Mouse (Mus musculus) neural tube, embryonic 10.5 days (tissue): ENCODE measurements around the gene Ero1lb.
A peak's percentile ranks its signal among the peaks of the same experiment; 100 is the strongest.

Experiments used
- DNase-seq: peaks from one replicate; pipeline ENCODE4 v3.0.0-alpha.2; 2017; ENCODE audit warnings: low spot score; ENCODE audit errors: extremely low spot score

Gene Ero1lb

GRCm38 (mm10) chr13:12565621-12566390 lies at the start of gene Ero1lb:
TSS of gene Ero1lb (plus strand) at chr13:12565874.
- peak; percentile 97 for DNase-seq

DNA sequence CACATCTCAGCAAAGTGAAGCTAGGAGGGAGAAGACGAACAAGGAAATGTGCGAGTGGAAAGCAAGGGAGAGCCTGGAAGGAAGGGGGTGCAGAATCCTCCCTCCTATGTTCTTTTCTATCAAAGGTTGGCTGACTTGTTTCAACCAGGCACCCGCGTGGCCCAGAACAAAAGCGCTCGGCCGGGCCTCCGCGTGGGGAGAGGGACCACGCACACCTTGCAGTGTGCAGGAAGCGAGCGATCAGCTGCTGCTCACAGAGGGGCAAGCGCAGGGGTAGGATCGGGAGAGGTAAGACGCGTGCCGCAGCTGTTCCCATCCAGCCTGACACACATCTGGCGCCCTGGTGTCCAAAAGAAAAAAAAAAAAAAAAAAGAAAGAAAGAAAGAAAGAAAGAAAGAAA lies 46.3 kb upstream of the Ero1lb start:
- DNase-seq, result peak; percentile 38

DNA sequence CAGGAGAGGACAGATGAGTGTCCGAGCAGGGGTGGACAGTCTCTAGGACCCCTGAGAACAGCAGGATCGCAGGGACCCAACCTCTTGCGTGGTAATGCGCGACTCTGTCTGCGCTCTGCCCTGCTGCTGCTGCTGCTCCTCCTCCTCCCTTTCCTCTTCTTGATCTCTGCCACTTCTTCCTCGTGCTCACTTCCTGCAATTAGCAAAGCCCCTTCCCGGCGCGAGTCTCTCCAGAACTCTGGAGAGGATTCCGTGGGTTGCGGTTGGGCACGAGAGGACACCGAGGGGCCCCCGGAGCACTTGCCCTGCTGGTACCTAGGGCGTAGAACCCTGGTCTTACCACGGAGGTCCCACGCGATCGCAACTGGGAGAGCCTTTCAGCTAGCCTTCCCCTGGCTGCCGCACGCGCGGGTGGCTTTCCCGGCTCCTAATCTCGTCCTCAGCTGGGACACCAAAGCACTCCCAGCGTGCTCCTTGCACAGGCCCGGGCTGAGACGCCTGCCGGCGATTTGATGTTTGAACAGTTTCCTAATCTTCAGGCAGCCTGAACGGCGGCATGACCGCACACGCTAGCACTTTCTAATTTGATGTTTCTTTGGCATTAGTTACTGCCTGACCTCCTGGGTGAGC lies 45.6 kb upstream of the Ero1lb start, which contains the start of gene Edaradd:
Edaradd (minus strand) TSS at position 484 of the 630 bp plus-strand sequence.
- DNase-seq, result peak; percentile 77

GRCm38 (mm10) chr13:12522346-12522745 lies 43.3 kb upstream of the Ero1lb start:
- DNase-seq, result no peak

DNA sequence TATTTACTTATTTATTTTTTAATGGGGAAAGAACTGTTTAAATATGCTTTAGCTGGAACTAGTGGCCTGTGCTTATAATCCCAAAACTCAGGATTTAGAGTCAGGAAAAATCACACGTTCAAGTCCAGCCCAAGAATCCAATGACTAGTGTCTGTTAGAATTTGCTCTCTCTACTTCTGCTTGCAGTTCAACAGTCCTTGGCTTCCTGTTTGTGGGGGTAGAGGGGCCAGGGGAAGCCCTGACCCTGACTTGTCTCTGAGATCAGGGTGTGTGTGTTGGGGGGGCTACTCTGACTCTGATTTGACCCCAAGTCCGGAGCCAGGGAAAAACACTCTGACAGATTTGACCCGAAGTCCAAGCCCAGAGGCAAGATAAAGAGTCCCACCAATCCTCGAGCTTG lies 40.0 kb upstream of the Ero1lb start:
- no peak for DNase-seq

GRCm38 (mm10) chr13:12534628-12535027 lies 31.0 kb upstream of the Ero1lb start:
- DNase-seq, result no peak

- DNase-seq, result no peak
These were observed 27.7 kb upstream of the Ero1lb start for GRCm38 (mm10) chr13:12537971-12538370.

GRCm38 (mm10) chr13:12539716-12540115 lies 26.0 kb upstream of the Ero1lb start:
- no peak for DNase-seq

DNA sequence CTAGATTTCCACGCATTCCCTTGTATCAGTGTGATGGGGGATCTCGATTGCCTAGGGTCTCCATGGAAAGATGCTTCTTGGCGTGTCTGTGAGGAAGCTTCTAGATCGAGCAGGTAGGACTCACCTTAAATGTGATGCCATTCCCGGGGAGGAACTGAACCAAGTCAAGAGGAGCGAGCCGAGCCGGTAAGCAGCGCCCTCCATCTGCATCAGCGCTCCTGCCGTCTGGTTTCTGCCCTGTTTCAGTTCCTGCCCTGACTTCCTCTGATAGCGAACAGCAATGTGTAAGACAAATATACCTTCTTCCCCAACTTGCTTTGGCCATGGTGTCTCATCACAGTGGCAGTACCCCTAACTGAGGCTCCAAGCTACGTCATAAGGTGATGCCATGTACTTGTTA lies 25.6 kb upstream of the Ero1lb start:
- DNase-seq, result no peak

- peak; percentile 43 for DNase-seq
These were observed 23.4 kb upstream of the Ero1lb start for GRCm38 (mm10) chr13:12542006-12542981.

- DNase-seq, result no peak
These were observed 22.4 kb upstream of the Ero1lb start for GRCm38 (mm10) chr13:12543246-12543645.

DNA sequence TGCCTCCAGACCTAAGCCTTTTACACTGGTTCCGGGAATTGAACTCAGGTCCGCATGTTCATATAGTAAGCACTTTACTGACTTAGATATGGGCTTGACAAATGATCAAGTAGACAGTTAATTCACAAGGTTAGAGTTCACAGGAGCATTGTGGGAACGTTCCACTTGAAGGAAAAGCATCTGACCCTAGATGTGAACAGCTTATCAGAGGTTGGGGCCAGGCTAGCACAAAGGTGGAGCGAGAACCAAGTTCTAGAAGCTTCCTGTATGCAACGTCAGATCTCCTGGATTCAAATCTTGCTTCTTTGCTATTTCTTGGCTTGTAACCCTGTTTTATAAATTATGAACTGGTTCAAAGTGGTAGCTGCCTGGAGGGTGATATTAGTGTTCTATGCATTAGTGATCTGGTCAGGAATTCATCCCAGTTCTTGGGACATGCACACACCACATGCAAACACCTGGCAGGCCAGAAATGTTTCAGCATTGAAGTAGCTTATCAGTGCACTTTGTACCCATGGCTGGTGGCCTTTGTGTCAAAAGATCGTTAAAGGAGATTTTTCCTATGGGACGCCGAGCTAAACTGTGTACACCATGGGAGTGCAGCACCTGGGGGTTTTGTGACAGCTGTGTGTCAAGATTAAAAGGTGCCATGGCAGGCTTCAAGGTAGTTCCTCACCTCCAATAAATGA lies 21.6 kb upstream of the Ero1lb start:
- no peak for DNase-seq

DNA sequence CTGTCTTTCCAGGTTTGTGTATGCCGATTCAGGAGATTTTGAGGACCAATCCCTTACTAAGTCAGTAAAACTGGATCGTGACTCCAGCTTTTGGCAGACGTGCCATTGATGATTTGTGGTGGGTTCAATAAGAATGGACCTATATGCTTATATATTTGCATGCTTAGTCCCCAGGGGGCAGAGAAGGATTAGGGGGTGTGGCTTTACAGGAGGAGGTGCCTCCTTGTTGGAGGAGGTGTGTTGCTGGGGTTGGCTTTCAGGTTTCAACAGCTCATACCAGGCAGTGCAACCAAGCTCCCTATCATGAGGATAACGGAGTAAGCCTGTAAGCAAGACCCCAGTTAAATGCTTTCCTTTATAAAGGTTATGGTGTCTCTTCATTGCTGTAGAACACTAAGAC lies 11.5 kb upstream of the Ero1lb start:
- no peak for DNase-seq

GRCm38 (mm10) chr13:12559044-12559443 lies 6.6 kb upstream of the Ero1lb start:
- DNase-seq, result no peak

- no peak for DNase-seq
These were observed 6.1 kb upstream of the Ero1lb start for GRCm38 (mm10) chr13:12559462-12560120.

DNA sequence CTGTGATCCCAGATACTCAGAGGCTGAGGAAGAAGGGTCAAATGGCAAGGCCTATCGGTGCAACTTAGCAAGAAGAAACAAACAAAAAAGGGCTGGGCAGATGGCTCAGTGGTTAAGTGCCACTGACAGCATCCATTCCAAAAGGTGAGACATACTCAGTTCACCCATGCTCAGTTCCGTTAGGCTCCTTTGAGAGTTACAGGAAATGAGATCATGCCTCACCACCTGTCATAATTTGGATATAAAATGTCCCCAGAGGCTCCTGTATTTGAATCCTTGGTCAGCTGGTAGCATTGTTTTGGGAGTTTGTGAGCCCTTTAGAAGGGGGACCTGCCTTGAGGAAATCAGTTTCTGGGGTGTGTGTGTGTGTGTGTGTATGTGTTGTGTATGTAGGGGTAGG lies 3.9 kb upstream of the Ero1lb start:
- no peak for DNase-seq

DNA sequence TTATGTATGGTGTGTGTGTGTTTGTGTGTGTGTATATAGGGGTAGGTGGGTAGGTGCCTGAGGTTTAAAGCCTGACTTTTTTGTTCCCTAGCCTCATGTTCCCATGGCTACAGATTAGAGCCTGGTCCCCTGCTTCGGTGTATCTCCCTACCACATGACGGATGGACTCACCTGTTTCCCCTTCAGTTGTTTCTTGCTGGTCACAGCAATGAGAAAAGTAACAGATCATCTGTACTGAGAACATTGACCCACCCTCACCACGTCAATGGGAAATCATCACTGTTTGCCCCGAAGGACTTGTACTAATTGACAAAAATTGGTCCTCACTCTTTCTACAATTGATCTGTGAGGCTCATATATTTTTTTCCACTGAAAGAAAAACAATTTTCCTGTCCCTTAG lies 3.4 kb upstream of the Ero1lb start:
- DNase-seq, result no peak

- no peak for DNase-seq
These were observed 2.3 kb downstream of the Ero1lb start for GRCm38 (mm10) chr13:12567936-12568335.

- no peak for DNase-seq
These were observed 3.2 kb downstream of the Ero1lb start for GRCm38 (mm10) chr13:12568597-12569469.

DNA sequence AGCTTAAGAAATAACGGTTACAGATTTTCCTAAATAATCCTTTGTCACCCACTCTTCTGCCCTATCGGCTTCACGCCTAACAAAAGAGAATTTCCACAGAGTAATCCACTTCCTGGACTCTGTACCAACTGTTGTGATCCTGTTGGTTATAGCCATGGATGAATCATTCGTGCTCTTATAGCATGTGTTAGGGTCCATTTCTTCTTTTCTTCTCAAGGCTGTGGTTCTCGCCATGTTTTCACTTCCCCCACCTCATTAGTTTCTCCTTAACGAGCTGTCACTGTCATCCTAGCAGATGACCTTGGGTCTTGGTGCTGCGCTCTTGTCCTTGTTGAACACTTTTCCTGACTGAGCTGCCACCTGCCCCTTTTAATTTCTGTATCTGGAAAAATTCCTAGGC lies 4.1 kb downstream of the Ero1lb start:
- no peak for DNase-seq
